Mouse (Mus musculus): ENCODE data around the gene Eogt. TPM values are rescaled to one million over a fixed set of nuclear protein-coding genes. Genes with fewer than 3 reads are reported as not detected.

Gene Eogt
- polyA plus RNA-seq, 1 experiment from 2014 or later: 12.7 TPM

GRCm38 (mm10) chr6:97116896-97117295 is 32.1 kb downstream of the Eogt start:
- Histone ChIP-seq H3K9me3 (replicated peaks; ENCODE audit: control insufficient read depth, low read length) (no peaks in the 10 kb centered on the region), H3K4me1 (ENCODE audit: control insufficient read depth, insufficient read depth, low read length) (no peaks in the 10 kb centered on the region), H3K9ac (ENCODE audit: low read length) (no peak overlapping the region), H3K4me2 (ENCODE audit: low read depth, low read length) (no peak overlapping the region), H3K36me3 (ENCODE audit: control insufficient read depth, insufficient read depth, low read length) (peaks cover 7% of the 10 kb centered on the region; the same call in 1 of the 2 replicates), H3K27ac (ENCODE audit: low read length) (no peak overlapping the region), H3K27me3 (ENCODE audit: control insufficient read depth, insufficient read depth, low read length) (no peaks in the 10 kb centered on the region), H3K4me3 (replicated peaks; ENCODE audit: low read length) (no peak overlapping the region)
- WGBS: 81% methylated on average over 5 of the region's 5 CpGs
- ATAC-seq (ENCODE audit: insufficient read depth, low FRiP score): no peak

DNA sequence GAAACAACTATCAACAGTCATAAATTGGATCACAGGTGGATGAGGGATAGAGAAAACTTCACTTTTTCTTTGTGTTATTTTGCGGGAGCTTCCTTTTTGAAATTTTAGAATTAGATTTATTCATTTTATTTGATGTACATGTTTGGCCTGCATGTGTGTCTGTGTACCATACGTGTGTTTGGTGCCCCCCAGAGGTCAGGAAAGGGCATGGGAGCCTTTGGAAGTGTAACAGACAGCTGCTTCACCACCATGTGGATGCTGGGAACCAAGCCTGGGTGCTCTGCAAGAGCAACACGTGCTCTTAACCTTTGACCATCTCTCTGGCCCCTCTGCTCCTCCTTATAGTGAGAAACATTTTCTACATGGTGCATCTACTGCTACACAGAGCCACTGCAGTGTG is 34.2 kb downstream of the Eogt start:
- no peaks in the 10 kb centered on the region for H3K9me3 ChIP-seq (replicated peaks; ENCODE audit: control insufficient read depth, low read length)
- no peak overlapping the region for H3K4me2 ChIP-seq (ENCODE audit: low read depth, low read length)
- ATAC-seq (ENCODE audit: insufficient read depth, low FRiP score): no peak
- WGBS: 64% methylated on average over 3 of the region's 3 CpGs
- no peak overlapping the region for H3K9ac ChIP-seq (ENCODE audit: low read length)
- H3K27me3 ChIP-seq (ENCODE audit: control insufficient read depth, insufficient read depth, low read length): no peaks in the 10 kb centered on the region
- H3K36me3 ChIP-seq (ENCODE audit: control insufficient read depth, insufficient read depth, low read length): peaks cover 5% of the 10 kb centered on the region; the same call in 1 of the 2 replicates
- H3K27ac ChIP-seq (ENCODE audit: low read length): no peak overlapping the region
- H3K4me1 ChIP-seq (ENCODE audit: control insufficient read depth, insufficient read depth, low read length): no peaks in the 10 kb centered on the region
- no peak overlapping the region for H3K4me3 ChIP-seq (replicated peaks; ENCODE audit: low read length)

DNA sequence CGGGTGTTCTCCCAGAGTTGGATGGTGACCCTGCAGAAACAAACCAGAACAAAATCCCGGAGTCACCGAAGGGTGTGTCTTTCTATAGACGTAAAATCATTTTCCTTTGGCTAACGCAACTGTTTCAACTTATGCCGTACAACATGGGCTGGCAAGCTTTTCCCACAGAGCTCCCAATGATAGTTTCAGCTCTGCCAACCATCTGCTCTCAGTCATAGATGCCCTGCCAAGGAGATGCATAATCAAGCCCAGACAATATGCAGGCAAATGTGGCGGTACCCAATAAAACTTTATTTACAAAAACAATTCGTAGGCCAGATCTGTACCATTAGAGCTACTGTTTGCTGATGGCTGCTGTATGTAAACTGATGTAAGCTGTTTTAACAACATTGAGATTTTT is 36.8 kb downstream of the Eogt start:
- H3K27ac ChIP-seq (ENCODE audit: low read length): no peak overlapping the region
- H3K4me1 ChIP-seq (ENCODE audit: control insufficient read depth, insufficient read depth, low read length): no peaks in the 10 kb centered on the region
- ATAC-seq (ENCODE audit: insufficient read depth, low FRiP score): no peak
- H3K4me2 ChIP-seq (ENCODE audit: low read depth, low read length): no peak overlapping the region
- no peaks in the 10 kb centered on the region for H3K27me3 ChIP-seq (ENCODE audit: control insufficient read depth, insufficient read depth, low read length)
- H3K4me3 ChIP-seq (replicated peaks; ENCODE audit: low read length): no peak overlapping the region
- 89% methylated on average over 8 of the region's 8 CpGs for WGBS
- 0 out of 2 replicates have a peak, but pooled peaks cover 3% of the 10 kb centered on the region for H3K36me3 ChIP-seq (ENCODE audit: control insufficient read depth, insufficient read depth, low read length)
- H3K9ac ChIP-seq (ENCODE audit: low read length): no peak overlapping the region
- no peaks in the 10 kb centered on the region for H3K9me3 ChIP-seq (replicated peaks; ENCODE audit: control insufficient read depth, low read length)

DNA sequence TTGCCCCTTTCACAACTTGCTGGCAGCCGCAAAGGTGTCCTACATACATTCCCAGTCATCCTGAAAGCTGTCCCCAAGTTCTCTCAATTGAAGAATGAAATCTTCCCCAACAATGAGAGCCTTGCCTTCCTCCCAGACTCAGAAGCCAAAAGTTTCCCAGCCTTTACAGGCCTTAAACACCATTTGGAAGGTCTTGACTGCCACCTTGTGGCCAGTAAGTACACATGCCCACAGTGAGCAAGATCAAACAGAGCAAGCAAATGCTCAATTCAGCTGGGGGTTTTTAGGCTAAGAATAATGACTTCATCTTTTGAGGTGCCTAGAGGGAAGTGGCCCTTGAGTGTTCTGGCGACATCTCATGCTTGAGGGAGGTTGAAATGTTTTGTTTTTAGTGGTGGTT is 42.2 kb downstream of the Eogt start:
- no peaks in the 10 kb centered on the region for H3K4me1 ChIP-seq (ENCODE audit: control insufficient read depth, insufficient read depth, low read length)
- WGBS: 15% methylated on average over 2 of the region's 2 CpGs
- no peak overlapping the region for H3K27ac ChIP-seq (ENCODE audit: low read length)
- H3K9me3 ChIP-seq (replicated peaks; ENCODE audit: control insufficient read depth, low read length): no peaks in the 10 kb centered on the region
- no peak overlapping the region for H3K4me2 ChIP-seq (ENCODE audit: low read depth, low read length)
- ATAC-seq (ENCODE audit: insufficient read depth, low FRiP score): no peak
- H3K27me3 ChIP-seq (ENCODE audit: control insufficient read depth, insufficient read depth, low read length): no peaks in the 10 kb centered on the region
- H3K36me3 ChIP-seq (ENCODE audit: control insufficient read depth, insufficient read depth, low read length): no peaks in the 10 kb centered on the region
- no peak overlapping the region for H3K4me3 ChIP-seq (replicated peaks; ENCODE audit: low read length)
- H3K9ac ChIP-seq (ENCODE audit: low read length): no peak overlapping the region

- no peak for ATAC-seq (ENCODE audit: insufficient read depth, low FRiP score)
- 78% methylated on average over 8 of the region's 8 CpGs for WGBS
- Histone ChIP-seq H3K4me3 (replicated peaks; ENCODE audit: low read length) (no peak overlapping the region), H3K27me3 (ENCODE audit: control insufficient read depth, insufficient read depth, low read length) (no peaks in the 10 kb centered on the region), H3K36me3 (ENCODE audit: control insufficient read depth, insufficient read depth, low read length) (no peaks in the 10 kb centered on the region), H3K4me1 (ENCODE audit: control insufficient read depth, insufficient read depth, low read length) (no peaks in the 10 kb centered on the region), H3K4me2 (ENCODE audit: low read depth, low read length) (no peak overlapping the region), H3K9me3 (replicated peaks; ENCODE audit: control insufficient read depth, low read length) (no peaks in the 10 kb centered on the region), H3K9ac (ENCODE audit: low read length) (no peak overlapping the region), H3K27ac (ENCODE audit: low read length) (no peak overlapping the region)
Measured at GRCm38 (mm10) chr6:97106106-97106505, 42.9 kb downstream of the Eogt start.

DNA sequence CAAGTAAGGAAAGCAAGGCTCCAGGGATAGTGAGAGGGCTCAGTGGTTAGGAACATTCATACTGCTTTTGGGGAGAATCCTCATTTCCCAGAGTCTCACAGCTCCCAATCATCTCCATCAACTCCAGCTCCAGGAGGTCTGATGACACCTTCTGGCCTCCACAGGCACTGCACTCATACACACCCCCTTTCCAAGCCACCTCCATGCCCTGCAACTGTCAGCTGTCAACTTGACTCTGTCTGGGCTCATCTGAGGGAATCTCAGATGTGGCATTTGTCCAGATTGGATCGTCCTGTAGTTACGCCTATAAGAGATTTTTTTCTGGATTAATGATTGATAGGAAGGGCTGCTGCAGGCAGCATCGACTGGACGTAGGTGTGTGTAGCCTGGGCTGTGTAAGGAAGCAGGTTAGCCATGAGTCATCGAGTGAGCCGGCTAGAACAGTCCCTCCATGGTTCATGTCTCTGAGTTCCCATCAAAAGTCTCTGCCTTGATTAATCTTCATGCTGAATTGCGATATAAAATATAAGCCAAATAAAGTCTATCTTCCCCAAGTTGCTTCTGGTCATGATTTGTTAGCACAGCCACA is 44.6 kb downstream of the Eogt start:
- Histone ChIP-seq H3K27me3 (ENCODE audit: control insufficient read depth, insufficient read depth, low read length) (no peaks in the 10 kb centered on the region), H3K36me3 (ENCODE audit: control insufficient read depth, insufficient read depth, low read length) (no peaks in the 10 kb centered on the region), H3K27ac (ENCODE audit: low read length) (no peak overlapping the region), H3K9me3 (replicated peaks; ENCODE audit: control insufficient read depth, low read length) (no peaks in the 10 kb centered on the region), H3K4me3 (replicated peaks; ENCODE audit: low read length) (no peak overlapping the region), H3K9ac (ENCODE audit: low read length) (no peak overlapping the region), H3K4me1 (ENCODE audit: control insufficient read depth, insufficient read depth, low read length) (no peaks in the 10 kb centered on the region), H3K4me2 (ENCODE audit: low read depth, low read length) (no peak overlapping the region)
- 63% methylated on average over 7 of the region's 7 CpGs for WGBS
- no peak for ATAC-seq (ENCODE audit: insufficient read depth, low FRiP score)

- no peak overlapping the region for H3K4me3 ChIP-seq (replicated peaks; ENCODE audit: low read length)
Measured at GRCm38 (mm10) chr6:97101958-97102702, 46.9 kb downstream of the Eogt start.

DNA sequence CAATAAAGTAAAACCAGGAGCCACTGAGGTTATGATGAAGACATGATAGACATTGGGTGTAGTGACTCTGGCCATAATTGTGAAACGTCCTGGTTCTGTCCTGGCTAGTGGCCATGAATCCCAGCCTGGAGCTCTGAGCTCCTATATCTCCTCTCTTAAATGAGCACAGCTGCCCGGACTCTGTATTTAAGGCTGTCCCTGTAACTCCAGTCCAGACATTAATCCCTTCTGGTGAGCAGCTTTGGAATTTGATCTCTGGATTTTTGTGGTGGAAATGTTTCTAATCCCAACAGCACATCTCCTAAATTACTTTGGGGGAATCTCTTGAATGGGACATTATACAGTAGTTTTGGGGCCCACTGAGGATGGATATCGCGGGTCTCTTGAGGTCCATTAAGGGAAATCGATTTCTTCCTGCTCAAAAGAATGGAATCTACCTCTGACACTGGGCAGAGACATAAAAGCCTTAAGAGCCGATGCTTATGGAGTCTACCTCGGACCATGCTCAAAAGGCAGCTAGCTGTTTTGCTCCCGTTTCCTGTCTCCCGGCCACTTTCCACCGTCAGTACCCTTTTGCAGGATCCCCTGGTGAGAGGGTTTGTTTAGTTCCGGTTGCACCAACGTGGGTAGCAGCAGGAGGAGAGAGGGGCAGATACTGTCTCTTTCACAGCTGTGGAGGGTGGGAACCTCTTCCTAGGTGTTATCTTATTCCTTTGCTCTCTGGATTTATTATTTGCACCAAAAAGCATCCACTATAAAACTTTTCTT is 47.6 kb downstream of the Eogt start:
- ATAC-seq (ENCODE audit: insufficient read depth, low FRiP score): no peak
- H3K9me3 ChIP-seq (replicated peaks; ENCODE audit: control insufficient read depth, low read length): no peaks in the 10 kb centered on the region
- WGBS: 22% methylated on average over 12 of the region's 12 CpGs
- H3K36me3 ChIP-seq (ENCODE audit: control insufficient read depth, insufficient read depth, low read length): no peaks in the 10 kb centered on the region
- H3K27ac ChIP-seq (ENCODE audit: low read length): no peak overlapping the region
- H3K4me3 ChIP-seq (replicated peaks; ENCODE audit: low read length): no peak overlapping the region
- no peaks in the 10 kb centered on the region for H3K4me1 ChIP-seq (ENCODE audit: control insufficient read depth, insufficient read depth, low read length)
- H3K9ac ChIP-seq (ENCODE audit: low read length): no peak overlapping the region
- H3K4me2 ChIP-seq (ENCODE audit: low read depth, low read length): no peak overlapping the region
- no peaks in the 10 kb centered on the region for H3K27me3 ChIP-seq (ENCODE audit: control insufficient read depth, insufficient read depth, low read length)

More at GRCm38 (mm10) chr6:97101958-97102702, 46.9 kb downstream of the Eogt start:
- H3K27me3 ChIP-seq (ENCODE audit: control insufficient read depth, insufficient read depth, low read length): no peaks in the 10 kb centered on the region
- H3K9ac ChIP-seq (ENCODE audit: low read length): no peak overlapping the region
- no peak overlapping the region for H3K4me2 ChIP-seq (ENCODE audit: low read depth, low read length)
- 14% methylated on average over 15 of the region's 15 CpGs for WGBS
- no peak for ATAC-seq (ENCODE audit: insufficient read depth, low FRiP score)
- no peaks in the 10 kb centered on the region for H3K36me3 ChIP-seq (ENCODE audit: control insufficient read depth, insufficient read depth, low read length)
- no peak overlapping the region for H3K27ac ChIP-seq (ENCODE audit: low read length)
- no peaks in the 10 kb centered on the region for H3K4me1 ChIP-seq (ENCODE audit: control insufficient read depth, insufficient read depth, low read length)
- no peaks in the 10 kb centered on the region for H3K9me3 ChIP-seq (replicated peaks; ENCODE audit: control insufficient read depth, low read length)

GRCm38 (mm10) chr6:97082336-97082735 is 66.6 kb downstream of the Eogt start:
- Histone ChIP-seq H3K36me3 (ENCODE audit: control insufficient read depth, insufficient read depth, low read length) (no peaks in the 10 kb centered on the region), H3K4me1 (ENCODE audit: control insufficient read depth, insufficient read depth, low read length) (no peaks in the 10 kb centered on the region), H3K9me3 (replicated peaks; ENCODE audit: control insufficient read depth, low read length) (no peaks in the 10 kb centered on the region), H3K27ac (ENCODE audit: low read length) (no peak overlapping the region), H3K27me3 (ENCODE audit: control insufficient read depth, insufficient read depth, low read length) (no peaks in the 10 kb centered on the region), H3K4me3 (replicated peaks; ENCODE audit: low read length) (no peak overlapping the region), H3K4me2 (ENCODE audit: low read depth, low read length) (no peak overlapping the region), H3K9ac (ENCODE audit: low read length) (no peak overlapping the region)
- ATAC-seq (ENCODE audit: insufficient read depth, low FRiP score): no peak
- 89% methylated on average over 2 of the region's 2 CpGs for WGBS

Data from stomach, embryonic 16.5 days (tissue).